9 mouse cellular contexts compared by ENCODE assay signal in genomic region chr11:22387472-22388098, GRCm38 (mm10). TPM values are rescaled to one million over a fixed set of nuclear protein-coding genes. Genes with fewer than 3 reads are reported as not detected.
DNase-seq lines count a peak whose midpoint lies in the region.
"Had no signal": no experiment of that assay in that cellular context is flagged by ENCODE, and none has a peak within 500 bp of the region (broad histone marks: within the 10 kb centered on the region; RNA-seq: fewer than 3 reads in every experiment).

No protein-coding gene starts in this region.

- intact Hi-C loops in heart, postnatal 36 days (cut with DNase I), result loop anchor here (5.0 kb wide), 1 partner anchor 35 kb away; no protein-coding TSS in a partner anchor
- intact Hi-C loops in left cerebral cortex, postnatal 36 days (cut with DNase I), result no loop called here

- DNase-seq in adrenal gland, adult 2 months, result peak; percentile 45
- DNase-seq in adrenal gland, adult 18-20 months (ENCODE audit: low spot score in 2 of 2), result no peak
- peak; percentile 51 for DNase-seq in urinary bladder, postnatal 14 days (ENCODE audit: low spot score)
- DNase-seq in urinary bladder, postnatal 25 days (ENCODE audit: low spot score), result no peak
- DNase-seq in heart, postnatal 36 days, result peak; percentile 47 to 61
- no peak for DNase-seq in thymus, adult 18-20 months
- no peak for DNase-seq in cerebellum, adult 8-10 months
- DNase-seq in left cerebral cortex, postnatal 36 days (ENCODE audit: low spot score in 2 of 2), result no peak
- DNase-seq: cerebellum, adult 11 months had no signal

RNA-seq across cellular contexts. Expression of gene Ehbp1, which starts 45.5 kb away (rescaled TPM):
- total RNA-seq in adrenal gland, adult 2 months (2021), result 10 to 100 TPM; 20.0 to 22.6 TPM
- 0.41 and 0.84 TPM in 2 replicates for polyA plus RNA-seq in adrenal gland, adult 2 months (2012; rRNA removed)
- total RNA-seq in adrenal gland, adult 18-20 months (2021), result 10 to 100 TPM; 15.1 to 17.4 TPM
- total RNA-seq in heart, postnatal 36 days (2021), result 100 to 1,000 TPM; 103 to 124 TPM
- total RNA-seq in left cerebral cortex, postnatal 36 days (2021), result 10 to 100 TPM; 50.5 to 57.5 TPM

Comparison
In these comparisons a context has a peak if more than half of its experiments do, and no peak if none do; other contexts are left out.
1. DNase-seq: peak in adrenal gland, adult 2 months (single experiment), urinary bladder, postnatal 14 days (single experiment) and heart, postnatal 36 days (2 of 2); none in adrenal gland, adult 18-20 months (0 of 2), urinary bladder, postnatal 25 days (single experiment), thymus, adult 18-20 months (0 of 2), cerebellum, adult 8-10 months (single experiment) and left cerebral cortex, postnatal 36 days (0 of 2).